Mouse (Mus musculus) forebrain, embryonic 15.5 days (tissue): ENCODE results near the gene Fhad1. TPM values are rescaled to one million over a fixed set of nuclear protein-coding genes. Genes with fewer than 3 reads are reported as not detected.

Experiments used
- ATAC-seq: fragments of 200-750 bp; cut with Nextera tagmentation; replicated peaks from 2 replicates; pipeline ENCODE4 v1.8.0; 2017; ENCODE audit warnings: mild to moderate bottlenecking, moderate TSS enrichment, moderate library complexity
- H3K27ac ChIP-seq: fragments of 300-500 bp; sonication (generic); replicated peaks from 2 replicates; pipeline ENCODE4 v1.5.1; 2015; ENCODE audit warnings: mild to moderate bottlenecking, inconsistent platforms
- H3K27me3 ChIP-seq: fragments of 300-500 bp; sonication (generic); 2 replicates; pipeline ENCODE4 v1.6.1; 2015; ENCODE audit warnings: inconsistent platforms
- H3K36me3 ChIP-seq: fragments of 300-500 bp; sonication (generic); 2 replicates; pipeline ENCODE4 v1.6.1; 2015; ENCODE audit warnings: mild to moderate bottlenecking, inconsistent platforms
- H3K4me1 ChIP-seq: fragments of 300-500 bp; sonication (generic); 2 replicates; pipeline ENCODE4 v1.6.1; 2015; ENCODE audit warnings: inconsistent platforms
- H3K4me2 ChIP-seq: fragments of 300-500 bp; sonication (generic); replicated peaks from 2 replicates; pipeline ENCODE4 v1.6.1; 2015; ENCODE audit warnings: mild to moderate bottlenecking, inconsistent platforms
- H3K4me3 ChIP-seq: fragments of 300-500 bp; sonication (generic); 2 replicates; pipeline ENCODE4 v1.5.1; 2015; ENCODE audit warnings: mild to moderate bottlenecking, inconsistent platforms
- H3K9ac ChIP-seq: fragments of 300-500 bp; sonication (generic); replicated peaks from 2 replicates; pipeline ENCODE4 v1.6.1; 2015; ENCODE audit warnings: mild to moderate bottlenecking, inconsistent platforms
- H3K9me3 ChIP-seq: fragments of 300-500 bp; sonication (generic); 2 replicates; pipeline ENCODE4 v1.6.1; 2016; ENCODE audit warnings: inconsistent platforms
- WGBS: fragments of 180-500 bp; shearing (Covaris S2); methylation state at CpG from one replicate; pipeline ENCODE4 v1.1.7; 2015; ENCODE audit warnings: mixed read lengths; 5-methylcytosine and 5-hydroxymethylcytosine counted together
- polyA plus RNA-seq: library from polyadenylated mRNA; unstranded; fragments of >200 nt; fragmentation: Nextera tagmentation; extraction: Ambion mirVana; gene quantifications from 2 replicates; pipeline ENCODE4 v1.2.1, GENCODE M21; 2015

Fhad1 gene
- polyA plus RNA-seq, 1 experiment from 2014 or later = 3.7 TPM

DNA sequence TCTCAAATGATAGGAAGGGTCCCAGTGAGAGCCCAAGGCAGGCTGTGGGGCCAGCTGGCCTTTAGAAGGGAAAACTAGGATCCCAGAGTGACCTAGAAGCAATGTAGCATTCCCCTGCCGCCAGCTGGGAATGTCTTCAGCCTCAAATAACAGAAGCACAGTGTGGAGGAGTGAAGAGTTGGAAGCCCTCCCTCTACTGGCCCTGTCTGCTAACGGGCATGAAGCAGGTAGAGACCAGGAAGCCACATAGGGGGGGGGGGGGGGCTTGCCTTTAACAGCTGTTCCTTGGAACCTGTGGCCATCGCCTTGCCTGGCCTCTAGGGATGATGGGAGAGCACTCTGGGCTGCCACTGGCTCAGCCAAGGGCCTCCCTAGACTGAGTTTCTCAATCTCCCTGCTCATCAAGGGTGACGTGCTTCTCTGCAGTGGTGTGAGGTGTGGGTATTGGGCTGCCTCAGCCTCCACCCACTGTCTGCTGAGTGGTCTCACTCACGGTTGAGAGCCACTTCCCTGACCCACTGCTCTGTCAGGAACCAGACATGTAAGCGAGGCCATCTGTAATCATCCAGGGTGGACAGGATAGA is 128.4 kb downstream of the Fhad1 start:
- no peaks in the 10 kb centered on the region for H3K27me3 ChIP-seq
- H3K9ac ChIP-seq = no peak overlapping the region
- ATAC-seq = no peak
- no peak overlapping the region for H3K4me2 ChIP-seq
- no peaks in the 10 kb centered on the region for H3K9me3 ChIP-seq
- H3K4me3 ChIP-seq = no peak overlapping the region
- H3K27ac ChIP-seq = no peak overlapping the region
- WGBS = 59% methylated on average over 6 of the region's 6 CpGs
- no peaks in the 10 kb centered on the region for H3K36me3 ChIP-seq
- no peaks in the 10 kb centered on the region for H3K4me1 ChIP-seq

DNA sequence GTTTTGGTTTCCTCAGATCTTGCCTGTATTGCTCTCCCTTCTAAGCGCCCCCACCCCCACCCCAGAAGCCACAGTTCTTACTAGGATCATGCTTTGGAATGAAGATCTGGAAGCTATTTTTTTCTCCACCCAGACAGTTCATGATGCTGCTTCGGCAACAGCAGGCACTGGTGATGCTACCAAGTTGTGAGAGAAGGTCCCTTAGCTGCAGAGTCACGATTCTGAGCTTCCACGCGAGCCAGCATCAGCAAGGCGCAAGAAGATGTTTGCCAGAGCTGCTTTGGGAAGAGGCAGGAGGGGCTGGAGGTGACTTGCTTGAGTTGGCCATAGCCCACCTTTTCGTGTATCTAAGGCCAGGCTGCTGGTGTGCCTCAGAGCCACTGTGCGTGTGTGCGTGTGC is 129.4 kb downstream of the Fhad1 start:
- Histone ChIP-seq H3K4me3 (no peak overlapping the region), H3K27me3 (no peaks in the 10 kb centered on the region), H3K4me2 (no peak overlapping the region), H3K27ac (no peak overlapping the region), H3K9ac (no peak overlapping the region), H3K9me3 (no peaks in the 10 kb centered on the region), H3K4me1 (no peaks in the 10 kb centered on the region), H3K36me3 (no peaks in the 10 kb centered on the region)
- ATAC-seq = no peak
- 85% methylated on average over 9 of the region's 9 CpGs for WGBS

DNA sequence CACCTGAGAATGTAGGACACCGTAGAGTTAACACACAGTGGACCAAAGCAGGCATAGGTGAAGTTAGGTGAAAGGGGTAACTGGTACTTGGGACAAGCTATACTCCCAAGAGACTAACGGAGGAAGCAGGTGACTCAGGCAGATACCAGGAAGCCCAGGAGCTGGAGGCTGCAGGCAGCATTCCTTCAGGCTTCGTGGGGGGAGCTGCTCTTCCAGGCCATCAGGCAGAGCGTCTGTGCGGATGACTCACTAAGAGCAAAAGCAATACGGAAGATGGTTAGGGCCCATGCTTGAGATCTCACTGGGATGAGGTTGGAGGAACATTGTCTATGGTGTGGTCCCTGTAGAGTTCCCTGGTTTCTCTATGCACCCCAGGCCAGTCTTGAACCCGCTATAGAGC is 132.0 kb downstream of the Fhad1 start:
- no peak for ATAC-seq

DNA sequence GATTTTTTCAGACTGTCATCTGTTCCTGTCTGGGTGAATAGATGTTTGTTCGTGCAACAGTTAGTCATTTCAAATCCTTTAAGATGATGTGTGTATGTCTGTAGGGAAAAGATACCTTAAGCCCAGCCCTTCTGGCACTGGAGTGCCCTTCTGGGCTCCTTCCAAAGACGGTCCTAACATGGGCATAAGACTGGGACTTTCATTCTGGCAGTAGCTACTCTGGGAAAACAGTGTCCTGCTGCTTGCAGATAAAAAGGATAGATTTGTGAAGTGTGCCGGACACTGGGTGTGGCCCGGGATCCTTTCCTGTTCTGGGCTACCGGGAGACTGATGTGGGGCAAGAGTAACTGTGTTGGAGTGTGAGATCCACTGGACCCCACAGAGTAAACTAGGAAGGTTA is 132.9 kb downstream of the Fhad1 start:
- H3K27me3 ChIP-seq = no peaks in the 10 kb centered on the region
- no peak for ATAC-seq
- H3K9ac ChIP-seq = no peak overlapping the region
- H3K36me3 ChIP-seq = no peaks in the 10 kb centered on the region
- 81% methylated on average over 5 of the region's 5 CpGs for WGBS
- H3K4me2 ChIP-seq = no peak overlapping the region
- H3K9me3 ChIP-seq = no peaks in the 10 kb centered on the region
- no peak overlapping the region for H3K4me3 ChIP-seq
- no peaks in the 10 kb centered on the region for H3K4me1 ChIP-seq
- H3K27ac ChIP-seq = no peak overlapping the region

More for the DNA sequence above, 132.0 kb downstream of the Fhad1 start:
- no peaks in the 10 kb centered on the region for H3K9me3 ChIP-seq
- H3K27ac ChIP-seq = no peak overlapping the region
- H3K4me1 ChIP-seq = no peaks in the 10 kb centered on the region
- H3K36me3 ChIP-seq = no peaks in the 10 kb centered on the region
- no peak overlapping the region for H3K4me3 ChIP-seq
- no peak overlapping the region for H3K9ac ChIP-seq
- WGBS = 92% methylated on average over 7 of the region's 7 CpGs
- H3K27me3 ChIP-seq = no peaks in the 10 kb centered on the region
- no peak overlapping the region for H3K4me2 ChIP-seq

DNA sequence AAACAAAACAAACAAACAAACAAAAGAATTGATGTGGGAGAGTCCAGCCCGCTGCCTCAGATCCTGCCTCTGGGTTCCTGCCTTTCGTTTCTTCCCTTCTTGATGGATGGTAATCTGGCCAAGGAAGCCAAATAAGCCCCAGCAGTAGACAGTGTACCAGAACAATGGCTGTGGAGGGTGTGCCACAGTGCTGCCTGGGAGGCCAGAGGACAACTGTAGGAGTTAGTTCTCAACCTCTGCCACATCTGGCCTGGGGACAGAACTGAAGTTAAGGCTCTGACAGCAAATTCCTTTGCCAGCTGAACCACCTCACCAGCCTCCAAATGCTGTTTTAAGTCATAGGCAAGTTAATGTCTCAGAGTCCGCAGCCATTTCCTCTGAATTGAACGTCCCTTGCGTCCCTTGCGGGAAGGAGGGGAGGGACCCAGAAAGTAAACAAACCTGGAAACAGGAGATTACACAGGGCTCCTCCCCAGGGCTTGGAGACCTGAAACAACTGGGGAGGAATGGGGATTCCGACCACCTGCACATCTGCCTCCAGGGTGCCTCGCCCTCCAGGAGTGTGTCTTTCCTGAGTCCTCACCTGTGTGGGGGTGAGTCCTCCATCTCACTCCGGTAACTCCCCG is 133.5 kb downstream of the Fhad1 start:
- H3K9me3 ChIP-seq = no peaks in the 10 kb centered on the region

DNA sequence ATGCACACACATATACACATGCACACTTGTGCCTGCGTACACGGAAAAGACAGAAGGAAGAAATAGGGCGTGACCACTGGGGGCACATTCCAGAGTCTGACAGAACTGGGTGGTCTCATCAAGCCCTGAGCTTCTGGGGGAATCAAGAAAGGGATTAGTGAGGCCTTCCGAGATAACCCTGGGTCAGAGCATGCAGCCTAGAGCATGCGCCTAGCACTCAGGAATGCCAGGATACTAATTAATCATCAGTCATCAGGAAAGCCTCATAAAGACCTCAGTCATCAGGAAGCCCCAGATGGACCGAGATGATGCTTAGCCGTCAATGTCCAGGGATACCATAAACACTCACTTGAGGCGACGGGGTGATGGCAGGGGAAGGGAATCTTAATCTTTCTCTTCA is 135.0 kb downstream of the Fhad1 start:
- Histone ChIP-seq H3K9me3 (no peaks in the 10 kb centered on the region), H3K4me2 (no peak overlapping the region), H3K4me1 (peaks cover 10% of the 10 kb centered on the region), H3K27ac (no peak overlapping the region), H3K36me3 (no peaks in the 10 kb centered on the region), H3K9ac (no peak overlapping the region), H3K4me3 (no peak overlapping the region), H3K27me3 (no peaks in the 10 kb centered on the region)
- 71% methylated on average over 9 of the region's 9 CpGs for WGBS
- ATAC-seq = no peak

More for the DNA sequence above, 133.5 kb downstream of the Fhad1 start:
- Histone ChIP-seq H3K9ac (no peak overlapping the region), H3K4me2 (no peak overlapping the region), H3K4me3 (no peak overlapping the region), H3K27ac (no peak overlapping the region), H3K27me3 (no peaks in the 10 kb centered on the region), H3K4me1 (no peaks in the 10 kb centered on the region), H3K36me3 (no peaks in the 10 kb centered on the region)
- no peak for ATAC-seq
- 70% methylated on average over 10 of the region's 10 CpGs for WGBS

DNA sequence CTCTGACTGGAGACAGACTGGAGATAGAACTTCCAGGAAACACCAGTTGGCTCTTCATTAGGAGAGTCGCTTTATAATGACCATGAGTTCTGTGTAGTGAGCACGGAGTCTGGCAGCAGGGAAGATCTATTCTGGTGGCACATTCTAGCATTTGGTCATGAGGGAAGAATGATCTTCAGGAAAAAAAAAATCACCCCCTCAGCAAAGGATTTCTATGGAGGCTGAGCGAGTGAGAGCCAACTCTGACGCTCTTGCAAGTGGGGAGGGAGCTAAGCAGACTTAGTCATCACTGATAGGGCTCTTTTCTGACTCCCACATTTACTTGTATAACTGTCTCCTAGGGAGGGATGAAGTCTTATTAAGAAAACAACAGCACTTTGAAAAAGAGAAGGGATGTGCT is 135.8 kb downstream of the Fhad1 start:
- H3K27ac ChIP-seq = no peak overlapping the region
- no peak overlapping the region for H3K4me2 ChIP-seq
- no peaks in the 10 kb centered on the region for H3K9me3 ChIP-seq
- H3K27me3 ChIP-seq = no peaks in the 10 kb centered on the region
- peaks cover 14% of the 10 kb centered on the region for H3K4me1 ChIP-seq
- 77% methylated on average over 4 of the region's 4 CpGs for WGBS
- H3K4me3 ChIP-seq = no peak overlapping the region
- no peaks in the 10 kb centered on the region for H3K36me3 ChIP-seq
- H3K9ac ChIP-seq = no peak overlapping the region
- no peak for ATAC-seq

- H3K9ac ChIP-seq = no peak overlapping the region
- no peak for ATAC-seq
- 72% methylated on average over 7 of the region's 7 CpGs for WGBS
Observed at GRCm38 (mm10) chr4:141878621-141879020, 136.3 kb downstream of the Fhad1 start.

DNA sequence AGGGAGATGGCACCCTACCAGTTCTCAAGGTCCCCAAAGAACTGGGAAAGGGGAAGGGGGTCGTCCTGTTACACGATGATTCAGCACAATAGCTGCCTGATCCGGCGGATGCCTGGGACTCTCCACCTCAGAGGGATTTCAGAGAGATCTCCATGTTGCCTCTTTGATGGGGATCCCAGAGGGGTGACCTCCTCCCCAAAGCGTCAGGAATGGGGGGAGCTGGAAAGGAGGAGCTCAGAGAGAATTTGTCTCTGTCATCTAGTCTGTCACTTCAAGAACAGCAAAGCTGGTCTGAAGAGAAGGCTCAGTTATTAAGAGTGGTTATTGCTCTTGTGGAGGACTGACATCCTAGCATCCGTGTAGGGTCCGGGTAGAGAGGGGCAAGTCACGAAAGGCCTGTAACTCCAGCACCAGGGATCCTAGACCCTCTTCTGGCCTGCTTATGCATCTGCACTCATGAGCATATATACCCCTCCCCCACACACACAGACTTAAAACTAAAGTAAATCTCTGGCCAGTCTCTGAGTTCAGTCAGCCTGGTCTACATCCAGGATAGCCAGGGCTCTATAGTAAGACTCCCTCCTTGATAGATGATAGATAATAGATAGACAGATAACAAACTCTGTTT is 139.3 kb downstream of the Fhad1 start:
- Histone ChIP-seq H3K4me2 (peak overlapping the region; percentile 81), H3K9me3 (no peaks in the 10 kb centered on the region), H3K27me3 (no peaks in the 10 kb centered on the region), H3K27ac (0 out of 2 replicates have a peak overlapping the region, but pooled peaks have one; percentile 47), H3K9ac (peak overlapping the region; percentile 72), H3K36me3 (no peaks in the 10 kb centered on the region), H3K4me1 (peaks cover 49% of the 10 kb centered on the region), H3K4me3 (peak overlapping the region; percentile 78)
- WGBS = 9% methylated on average over 8 of the region's 8 CpGs
- ATAC-seq = peak; percentile 8; the same call in 1 of the 2 replicates

More at GRCm38 (mm10) chr4:141878621-141879020, 136.3 kb downstream of the Fhad1 start:
- no peak overlapping the region for H3K4me2 ChIP-seq
- peaks cover 19% of the 10 kb centered on the region for H3K4me1 ChIP-seq
- no peaks in the 10 kb centered on the region for H3K9me3 ChIP-seq
- H3K27ac ChIP-seq = no peak overlapping the region
- H3K36me3 ChIP-seq = no peaks in the 10 kb centered on the region
- no peak overlapping the region for H3K4me3 ChIP-seq
- H3K27me3 ChIP-seq = no peaks in the 10 kb centered on the region

DNA sequence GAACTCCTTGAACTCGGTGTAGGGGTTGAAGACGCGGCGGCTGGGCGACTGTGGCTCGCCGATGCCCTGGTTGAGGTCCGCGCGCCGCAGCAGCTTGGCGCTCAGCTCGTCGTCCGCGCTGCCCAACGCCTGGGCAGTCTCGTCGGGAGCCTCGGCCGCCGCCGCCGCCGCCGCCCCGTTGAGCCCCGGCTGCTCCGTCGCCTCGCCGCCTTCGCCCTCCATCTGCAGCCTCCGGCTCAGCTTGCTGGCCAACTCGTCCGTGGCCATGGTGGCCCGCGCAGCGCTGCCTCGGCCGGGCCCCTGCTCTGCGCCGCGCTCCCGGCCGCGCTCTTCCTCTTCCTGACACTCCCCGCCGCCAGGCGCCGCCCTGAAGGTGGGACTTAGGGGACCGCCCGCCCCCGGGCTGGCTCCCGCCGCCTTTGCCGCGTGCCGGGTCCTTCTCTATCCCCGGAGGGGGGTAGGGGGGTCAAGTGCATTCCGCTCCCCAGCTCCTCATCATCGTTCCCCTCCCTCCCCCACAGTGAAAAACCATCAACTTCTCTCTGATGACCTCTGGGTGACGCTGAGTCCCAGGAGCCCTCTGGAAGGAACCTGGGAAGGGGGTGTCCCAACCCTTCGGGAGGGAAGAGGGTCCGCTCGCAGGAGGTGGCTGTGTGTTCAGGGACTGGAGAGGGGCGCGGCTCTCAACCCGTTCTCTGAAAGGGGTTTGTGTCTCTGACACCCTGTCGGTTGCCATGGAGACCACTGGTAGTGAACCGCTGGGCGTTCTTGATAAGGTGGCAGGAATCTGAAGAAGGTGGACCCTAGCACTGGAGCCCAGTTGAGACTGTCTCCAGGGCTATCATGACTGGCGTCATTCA is 140.1 kb downstream of the Fhad1 start, which contains the start of gene Efhd2:
Gene Efhd2, minus strand, starts transcription at position 320 of the 860 bp plus-strand sequence.
- peak; percentile 90 for ATAC-seq
- Histone ChIP-seq H3K4me1 (peaks cover 57% of the 10 kb centered on the region), H3K4me3 (peak within 1 kb of the TSS; percentile 78), H3K36me3 (no peaks in the 10 kb centered on the region), H3K27ac (peak within 1 kb of the TSS; percentile 53), H3K4me2 (peak within 1 kb of the TSS; percentile 81), H3K27me3 (no peaks in the 10 kb centered on the region), H3K9me3 (no peaks in the 10 kb centered on the region), H3K9ac (peak within 1 kb of the TSS; percentile 72)
- WGBS = 0% methylated on average over 73 of the region's 73 CpGs

DNA sequence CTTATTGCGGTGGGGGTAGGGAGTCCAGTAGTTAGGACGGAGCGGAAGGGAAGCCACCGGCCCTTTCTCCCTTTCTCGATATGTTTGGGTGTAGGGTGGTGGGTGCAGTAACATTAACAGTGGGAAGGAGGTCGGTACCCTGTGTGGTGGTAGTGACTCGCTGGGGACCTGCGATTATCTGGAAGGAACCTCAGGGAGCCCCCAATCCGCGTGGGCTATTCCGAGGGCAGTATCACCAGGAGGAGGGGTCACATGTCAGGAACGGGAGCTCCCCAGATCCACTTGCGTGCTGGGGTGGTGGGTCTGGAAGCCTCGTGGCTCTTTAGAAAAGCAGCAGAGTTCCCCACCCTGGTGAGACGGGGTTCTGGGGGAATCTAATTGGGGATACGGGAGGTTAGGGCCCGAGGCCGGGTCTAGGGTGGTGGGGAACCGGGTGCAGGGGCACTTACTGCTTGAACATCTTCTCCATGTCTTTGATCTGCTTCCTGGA is 140.7 kb downstream of the Fhad1 start:
- no peak overlapping the region for H3K27ac ChIP-seq
- H3K27me3 ChIP-seq = no peaks in the 10 kb centered on the region
- ATAC-seq = peak; percentile 26
- no peaks in the 10 kb centered on the region for H3K9me3 ChIP-seq
- no peaks in the 10 kb centered on the region for H3K36me3 ChIP-seq
- WGBS = 1% methylated on average over 19 of the region's 19 CpGs
- H3K4me3 ChIP-seq = peak overlapping the region; percentile 78
- peak overlapping the region; percentile 81 for H3K4me2 ChIP-seq
- H3K4me1 ChIP-seq = peaks cover 61% of the 10 kb centered on the region
- H3K9ac ChIP-seq = peak overlapping the region; percentile 72
